Mouse (Mus musculus) T-helper 17 cell (primary cell): ENCODE data around the gene Tnip3.

Experiments
- in situ Hi-C, 2 experiments: fragments of 300-600 bp; cut with MboI, MseI; formaldehyde crosslinking; loops; 1 replicate in 1 of 2; 2 replicates in 1 of 2; pipeline ENCODE4 v1.15.1; 2025; ENCODE audit warnings: high pct_unique_total_duplicates in 2 of 2

The Tnip3 gene

GRCm38 (mm10) chr6:65525192-65525591, at the start of gene Tnip3:
TSS of gene Tnip3 (plus strand) at chr6:65525313.
- in situ Hi-C loops = no loop called here

GRCm38 (mm10) chr6:65498786-65499185, 26.3 kb upstream of the Tnip3 start:
- in situ Hi-C loops = no loop called here

GRCm38 (mm10) chr6:65510051-65510669, 15.0 kb upstream of the Tnip3 start:
- in situ Hi-C loops = loop anchor here in 1 of 2 experiments (5.0 kb wide), 2 partner anchors 42 to 92 kb away; no protein-coding TSS in a partner anchor

- in situ Hi-C loops = loop anchor here in 1 of 2 experiments (5.0 kb wide), 2 partner anchors 38 to 88 kb away; no protein-coding TSS in a partner anchor
These were observed 11.3 kb upstream of the Tnip3 start for GRCm38 (mm10) chr6:65513813-65514212.

GRCm38 (mm10) chr6:65516759-65517158, 8.4 kb upstream of the Tnip3 start:
- in situ Hi-C loops = loop anchor here in 1 of 2 experiments (5.0 kb wide), 1 partner anchor 56 kb away; no protein-coding TSS in a partner anchor

- in situ Hi-C loops = no loop called here
These were observed 4.3 kb upstream of the Tnip3 start for GRCm38 (mm10) chr6:65520821-65521220.

- in situ Hi-C loops = no loop called here
These were observed 2.8 kb downstream of the Tnip3 start for GRCm38 (mm10) chr6:65527892-65528291.

- in situ Hi-C loops = no loop called here
These were observed 6.2 kb downstream of the Tnip3 start for GRCm38 (mm10) chr6:65531232-65531848.

GRCm38 (mm10) chr6:65533687-65534086, 8.6 kb downstream of the Tnip3 start:
- in situ Hi-C loops = no loop called here

- in situ Hi-C loops = no loop called here
These were observed 12.3 kb downstream of the Tnip3 start for GRCm38 (mm10) chr6:65537327-65537884.

GRCm38 (mm10) chr6:65538022-65538652, 13.0 kb downstream of the Tnip3 start:
- in situ Hi-C loops = no loop called here

GRCm38 (mm10) chr6:65538921-65539320, 13.8 kb downstream of the Tnip3 start:
- in situ Hi-C loops = no loop called here

- in situ Hi-C loops = no loop called here
These were observed 15.0 kb downstream of the Tnip3 start for GRCm38 (mm10) chr6:65540138-65540537.

- in situ Hi-C loops = no loop called here
These were observed 16.0 kb downstream of the Tnip3 start for GRCm38 (mm10) chr6:65541094-65541493.

GRCm38 (mm10) chr6:65542391-65542790, 17.3 kb downstream of the Tnip3 start:
- in situ Hi-C loops = no loop called here

GRCm38 (mm10) chr6:65542913-65543312, 17.8 kb downstream of the Tnip3 start:
- in situ Hi-C loops = no loop called here

GRCm38 (mm10) chr6:65563887-65564656, 39.0 kb downstream of the Tnip3 start:
- in situ Hi-C loops = no loop called here

- in situ Hi-C loops = no loop called here
These were observed 39.5 kb downstream of the Tnip3 start for GRCm38 (mm10) chr6:65564657-65565039.

GRCm38 (mm10) chr6:65569741-65570140, 44.6 kb downstream of the Tnip3 start:
- in situ Hi-C loops = loop anchor here in 1 of 2 experiments (5.0 kb wide), 1 partner anchor 52 kb away; no protein-coding TSS in a partner anchor

GRCm38 (mm10) chr6:65578151-65578973, 53.2 kb downstream of the Tnip3 start:
- in situ Hi-C loops = loop anchor here in 1 of 2 experiments (25.0 kb wide), 1 partner anchor 441 kb away; the partner anchor contains the start of gene Hpgds
